Mouse (Mus musculus) liver, adult 2 months (tissue): Measurements from ENCODE around the gene Tctn3. TPM values are rescaled to one million over a fixed set of nuclear protein-coding genes. Genes with fewer than 3 reads are reported as not detected.
A peak's percentile ranks its signal among the peaks of the same experiment; 100 is the strongest.

ENCODE experiments used
- DNase-seq: peaks from one replicate; pipeline ENCODE4 v3.0.0-alpha.2; 2011; ENCODE audit warnings: low read depth, low spot score; ENCODE audit errors: extremely low read depth
- H3K27ac ChIP-seq: fragments of 200-500 bp; replicated peaks from 2 replicates; pipeline ENCODE4 v1.5.1; 2012; ENCODE audit warnings: low read depth, mild to moderate bottlenecking, control low read depth, inconsistent platforms, low read length; ENCODE audit not compliant: insufficient read depth
- H3K27me3 ChIP-seq: fragments of 200-500 bp; 2 replicates; pipeline ENCODE4 v1.6.1; 2012; ENCODE audit warnings: mild to moderate bottlenecking, moderate library complexity, low read length, inconsistent platforms; ENCODE audit not compliant: control insufficient read depth, insufficient read depth
- H3K36me3 ChIP-seq: fragments of 200-500 bp; 2 replicates; pipeline ENCODE4 v1.6.1; 2012; ENCODE audit warnings: low read length, inconsistent platforms; ENCODE audit not compliant: control insufficient read depth, insufficient read depth
- H3K4me1 ChIP-seq: fragments of 200-500 bp; 2 replicates; pipeline ENCODE4 v1.6.1; 2011; ENCODE audit warnings: low read length; ENCODE audit not compliant: control insufficient read depth, insufficient read depth
- H3K4me3 ChIP-seq: fragments of 200-500 bp; 2 replicates; pipeline ENCODE4 v1.5.1; 2011; ENCODE audit warnings: low read depth, mild to moderate bottlenecking, control low read depth, low read length, moderate library complexity; ENCODE audit not compliant: insufficient read depth
- H3K79me2 ChIP-seq: fragments of 200-500 bp; 2 replicates; pipeline ENCODE4 v1.6.1; 2012; ENCODE audit warnings: inconsistent platforms, mild to moderate bottlenecking, low read length, moderate library complexity; ENCODE audit not compliant: control insufficient read depth, insufficient read depth
- H3K9ac ChIP-seq: fragments of 200-500 bp; 2 replicates; pipeline ENCODE4 v1.6.1; 2012; ENCODE audit warnings: low read depth, mild to moderate bottlenecking, control low read depth, inconsistent platforms, low read length
- CTCF ChIP-seq: fragments of 200-500 bp; IDR thresholded peaks from 2 replicates; pipeline ENCODE4 v1.5.1; 2011; ENCODE audit warnings: low read depth, low read length, control low read depth
- POLR2A ChIP-seq: fragments of 200-500 bp; IDR thresholded peaks from 2 replicates; pipeline ENCODE4 v1.6.1; 2011; ENCODE audit warnings: low read length, control low read depth; ENCODE audit not compliant: insufficient read depth; ENCODE audit errors: extremely low read depth
- WGBS: fragments of 180-500 bp; shearing (Covaris S2); methylation state at CpG from one replicate; pipeline ENCODE4 v1.1.7; 2018; 5-methylcytosine and 5-hydroxymethylcytosine counted together
- polyA plus RNA-seq: library from polyadenylated mRNA; depleted of rRNA; stranded (reverse); fragments of >200 nt; gene quantifications from 2 replicates; pipeline ENCODE4 v1.2.3, GENCODE M21; 2012
- total RNA-seq: library from RNA; depleted of rRNA; stranded (reverse); fragments of >200 nt; gene quantifications from 2 replicates; pipeline ENCODE4 v1.2.3, GENCODE M21; 2014

Tctn3 gene
- total and polyA plus RNA-seq, 2 experiments = 0.37 to 1.1 TPM

GRCm38 (mm10) chr19:40595831-40596230 lies 16.2 kb downstream of the Tctn3 start:
- Histone ChIP-seq H3K4me3 (no peak overlapping the region), H3K27ac (no peak overlapping the region), H3K79me2 (no peaks in the 10 kb centered on the region), H3K4me1 (no peaks in the 10 kb centered on the region), H3K9ac (no peak overlapping the region), H3K27me3 (no peaks in the 10 kb centered on the region), H3K36me3 (peaks cover 1% of the 10 kb centered on the region; the same call in 1 of the 2 replicates)
- TF ChIP-seq POLR2A (no peak), CTCF (no peak)
- WGBS = 88% methylated on average over 8 of the region's 8 CpGs
- no peak for DNase-seq

GRCm38 (mm10) chr19:40595231-40595630 lies 16.8 kb downstream of the Tctn3 start:
- peak; percentile 7 for DNase-seq
- Histone ChIP-seq H3K9ac (no peak overlapping the region), H3K27ac (no peak overlapping the region), H3K4me1 (no peaks in the 10 kb centered on the region), H3K27me3 (no peaks in the 10 kb centered on the region), H3K4me3 (no peak overlapping the region), H3K79me2 (no peaks in the 10 kb centered on the region), H3K36me3 (peaks cover 1% of the 10 kb centered on the region; the same call in 1 of the 2 replicates)
- no peak for TF ChIP-seq POLR2A
- no peak for TF ChIP-seq CTCF
- WGBS = 71% methylated on average over 3 of the region's 3 CpGs

- H3K4me3 ChIP-seq = peak overlapping the region; percentile 47
- H3K9ac ChIP-seq = peak overlapping the region; percentile 71
- peaks cover 2% of the 10 kb centered on the region; the same call in 1 of the 2 replicates for H3K4me1 ChIP-seq
- TF ChIP-seq POLR2A = no peak
- TF ChIP-seq CTCF = no peak
- H3K27me3 ChIP-seq = no peaks in the 10 kb centered on the region
- H3K79me2 ChIP-seq = no peaks in the 10 kb centered on the region
- H3K27ac ChIP-seq = no peak overlapping the region
- no peak for DNase-seq
- WGBS = 3% methylated on average over 10 of the region's 10 CpGs
- no peaks in the 10 kb centered on the region for H3K36me3 ChIP-seq
Measured at GRCm38 (mm10) chr19:40589530-40589880, 22.5 kb downstream of the Tctn3 start.

- under 1% methylated on average over 18 of the region's 18 CpGs for WGBS
- no peaks in the 10 kb centered on the region for H3K79me2 ChIP-seq
- peak overlapping the region; percentile 90 for H3K4me3 ChIP-seq
- H3K36me3 ChIP-seq = no peaks in the 10 kb centered on the region
- no peak overlapping the region for H3K27ac ChIP-seq
- TF ChIP-seq CTCF (peak; percentile 78), POLR2A (no peak)
- H3K9ac ChIP-seq = no peak overlapping the region
- H3K27me3 ChIP-seq = no peaks in the 10 kb centered on the region
- peaks cover 2% of the 10 kb centered on the region; the same call in 1 of the 2 replicates for H3K4me1 ChIP-seq
- peak; percentile 43 for DNase-seq
Measured at GRCm38 (mm10) chr19:40588847-40589529, 23.0 kb downstream of the Tctn3 start.

- Histone ChIP-seq H3K9ac (peak within 1 kb of the TSS; percentile 80), H3K4me1 (peaks cover 2% of the 10 kb centered on the region; the same call in 1 of the 2 replicates), H3K27ac (no peak within 1 kb of the TSS), H3K4me3 (peak within 1 kb of the TSS; percentile 90), H3K79me2 (no peaks in the 10 kb centered on the region), H3K27me3 (no peaks in the 10 kb centered on the region), H3K36me3 (no peaks in the 10 kb centered on the region)
- no peak for TF ChIP-seq CTCF
- no peak for TF ChIP-seq POLR2A
- peak; percentile 14 for DNase-seq
- under 1% methylated on average over 34 of the region's 34 CpGs for WGBS
Measured at GRCm38 (mm10) chr19:40588293-40588654, 23.8 kb downstream of the Tctn3 start, which contains the start of gene Aldh18a1. Aldh18a1 (minus strand) TSS chr19:40588463.
